Mouse (Mus musculus) gastrocnemius, adult 2 months (tissue): ENCODE results near the gene Mtmr6. TPM values are rescaled to one million over a fixed set of nuclear protein-coding genes. Genes with fewer than 3 reads are reported as not detected.
"Not testable (repeated sequence)": the region's sequence is repeated elsewhere in the genome, so short reads cannot be mapped to it uniquely, and the experiment has no call there.

Source experiments
- DNase-seq: peaks from one replicate; pipeline ENCODE4 v3.0.0; 2022
- H3K27ac ChIP-seq: fragments of 200-600 bp; 2 replicates; pipeline ENCODE4 v1.8.1; 2022; ENCODE audit warnings: mild to moderate bottlenecking
- H3K4me3 ChIP-seq: fragments of 200-600 bp; 2 replicates; pipeline ENCODE4 v1.8.1; 2022; ENCODE audit warnings: mild to moderate bottlenecking, moderate library complexity
- CTCF ChIP-seq: fragments of 200-600 bp; IDR thresholded peaks from 2 replicates; pipeline ENCODE4 v1.8.1; 2022; ENCODE audit warnings: antibody characterized with exemption, mild to moderate bottlenecking, moderate library complexity
- intact Hi-C: fragments of 180-260 bp; cut with DNase I; formaldehyde crosslinking; loops from one replicate; pipeline ENCODE4 v1.15.1; 2025
- microRNA-seq: library from miRNA; unstranded; fragments of <30 nt; microRNA quantifications from one replicate; pipeline ENCODE4 v1.2.0, GENCODE M21; 2021
- total RNA-seq, 2 experiments: library from RNA; stranded (reverse); gene quantifications; 2 replicates each; pipeline ENCODE4 v1.2.3; 2021

Mtmr6 gene
- total RNA-seq, 2 experiments from 2014 or later, result 43.7 to 46.3 TPM

DNA sequence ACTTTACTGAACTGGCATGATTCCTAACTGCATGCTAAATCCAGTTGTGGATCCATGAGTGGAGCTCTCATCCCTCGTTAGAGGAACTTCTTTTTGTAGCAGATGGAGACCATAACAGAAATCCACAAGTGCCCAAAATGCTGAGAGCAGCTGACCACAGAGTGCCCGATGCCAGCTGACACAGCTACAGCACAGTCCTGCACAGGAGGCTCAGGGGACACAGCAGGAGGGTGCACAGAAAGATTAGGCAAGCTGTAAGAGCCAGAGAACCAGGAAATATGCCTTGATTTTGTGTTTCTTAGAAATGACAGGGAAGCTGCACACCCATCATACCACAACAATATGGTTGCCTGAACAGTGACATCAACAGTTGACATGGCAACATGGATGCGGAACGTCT, 37.4 kb downstream of the Mtmr6 start:
- TF ChIP-seq CTCF, result no peak
- H3K27ac ChIP-seq, result no peak overlapping the region
- intact Hi-C loops, result no loop called here
- no peak for DNase-seq
- H3K4me3 ChIP-seq, result no peak overlapping the region

DNA sequence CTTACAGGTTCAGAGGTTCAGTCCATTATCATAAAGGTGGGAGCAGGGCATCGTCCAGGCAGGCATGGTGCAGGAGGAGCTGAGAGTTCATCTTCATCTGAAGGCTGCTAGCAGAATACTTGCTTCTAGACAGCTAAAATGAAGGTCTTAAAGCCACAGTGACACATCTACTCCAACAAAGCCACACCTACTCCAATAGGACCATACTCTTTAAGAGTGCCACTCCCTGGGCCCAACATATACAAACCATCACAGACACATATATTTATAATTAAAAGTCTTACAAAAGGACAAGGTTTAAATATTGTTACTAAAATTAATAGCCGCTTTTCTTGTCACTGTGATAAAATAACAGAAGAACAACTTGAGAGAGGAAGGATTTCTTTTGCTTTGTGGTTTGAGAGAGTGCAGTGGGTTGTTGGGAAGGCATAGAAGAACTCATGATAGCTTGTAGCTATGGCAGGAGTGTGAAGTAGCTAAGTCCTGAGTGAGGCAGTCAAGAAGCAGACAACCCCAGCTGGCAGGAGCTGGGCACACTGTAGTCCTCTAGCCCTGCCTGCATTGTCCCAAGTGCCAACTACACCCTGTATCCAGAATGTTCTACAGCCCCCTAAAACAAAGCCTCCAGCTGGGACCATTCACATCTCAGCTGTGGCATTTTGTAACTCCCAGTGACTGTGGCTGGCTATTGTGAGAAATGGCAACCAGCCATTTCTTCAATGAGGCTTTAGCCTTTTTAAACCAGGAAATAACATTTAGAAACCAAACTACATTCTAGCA, 39.6 kb downstream of the Mtmr6 start:
- DNase-seq, result no peak
- no peak for TF ChIP-seq CTCF
- Histone ChIP-seq H3K4me3 (no peak overlapping the region), H3K27ac (no peak overlapping the region)
- intact Hi-C loops, result no loop called here

DNA sequence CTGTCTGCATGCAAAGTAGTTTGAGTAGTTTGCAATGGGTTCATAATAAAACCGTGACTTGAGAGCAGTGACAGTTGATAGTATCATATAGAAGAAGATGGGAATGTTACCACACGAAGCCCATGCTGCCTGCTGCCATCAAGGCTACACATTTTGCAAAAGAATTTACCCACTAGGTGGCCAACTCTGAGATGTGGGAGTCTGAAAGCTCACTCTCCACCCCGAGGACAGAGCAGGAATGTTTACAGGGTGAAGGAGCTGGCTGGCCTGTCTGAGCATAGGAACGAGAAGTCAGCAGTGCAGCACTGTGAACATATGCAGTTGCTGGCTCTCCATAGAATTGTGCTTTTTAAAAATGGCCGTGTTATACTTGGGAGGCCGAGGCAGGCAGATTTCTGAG, 43.1 kb downstream of the Mtmr6 start:
- no peak for TF ChIP-seq CTCF
- intact Hi-C loops, result no loop called here
- H3K27ac ChIP-seq, result no peak overlapping the region
- DNase-seq, result no peak
- no peak overlapping the region for H3K4me3 ChIP-seq

DNA sequence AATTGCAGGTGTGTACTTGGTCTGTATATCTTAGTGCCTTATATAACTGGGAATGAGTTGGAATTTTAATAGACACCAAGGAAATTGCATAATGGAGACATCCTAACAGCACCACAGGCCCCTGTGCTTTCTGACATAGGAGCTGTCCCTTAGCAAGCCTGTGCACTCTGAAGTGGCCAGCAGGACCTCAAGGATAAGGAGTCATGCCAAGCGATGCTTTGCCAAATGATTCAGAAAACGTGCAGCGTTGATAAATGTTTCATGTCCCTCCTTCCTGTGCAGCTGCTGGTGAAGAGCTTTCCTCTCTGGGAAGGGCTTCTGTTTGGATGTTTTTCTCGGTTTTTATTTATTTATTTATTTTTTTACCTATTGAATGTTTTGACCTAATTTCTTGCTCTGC, 45.7 kb downstream of the Mtmr6 start:
- H3K4me3 ChIP-seq, result no peak overlapping the region
- TF ChIP-seq CTCF, result no peak
- intact Hi-C loops, result no loop called here
- no peak for DNase-seq
- H3K27ac ChIP-seq, result no peak overlapping the region

DNA sequence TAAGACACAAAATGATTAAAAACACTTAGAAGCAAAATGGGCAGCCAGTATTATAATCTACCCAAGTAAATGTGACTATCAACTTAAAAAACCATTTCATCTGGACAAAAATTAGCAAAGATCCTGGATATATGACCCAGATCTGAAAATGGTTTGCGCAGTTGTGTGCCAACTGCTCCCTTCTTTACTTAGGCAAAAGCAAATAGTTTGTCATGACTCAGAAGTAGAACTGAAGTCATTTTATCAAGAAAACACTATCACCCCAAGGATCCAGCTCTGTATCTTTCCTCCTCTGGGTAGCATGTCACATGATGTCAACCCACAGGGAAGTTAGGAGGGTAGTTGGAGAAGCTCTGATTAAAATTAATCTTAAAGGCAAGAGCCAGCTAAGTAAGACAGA, 54.2 kb downstream of the Mtmr6 start:
- intact Hi-C loops, result no loop called here
- H3K27ac ChIP-seq, result no peak overlapping the region
- no peak overlapping the region for H3K4me3 ChIP-seq
- DNase-seq, result no peak
- TF ChIP-seq CTCF, result no peak

DNA sequence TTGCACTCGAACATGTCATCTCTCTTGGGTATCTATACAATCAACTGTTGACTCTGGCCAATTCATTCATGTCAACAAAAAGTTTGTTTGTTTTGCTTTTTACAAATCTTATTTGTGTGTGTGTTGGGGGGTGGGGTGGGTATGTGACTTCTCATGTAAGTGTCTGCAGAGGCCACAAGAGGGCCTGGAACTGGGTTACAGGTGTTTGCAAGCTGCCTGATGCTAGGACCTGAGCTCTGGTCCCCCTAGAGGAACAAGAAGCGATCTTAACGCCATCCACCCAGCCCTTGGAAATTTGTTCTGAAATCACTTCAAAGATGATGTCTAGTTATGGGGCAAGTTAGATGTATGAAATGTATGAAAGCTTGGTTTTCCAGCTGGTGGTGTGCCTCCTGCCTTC, 55.8 kb downstream of the Mtmr6 start:
- no peak overlapping the region for H3K27ac ChIP-seq
- intact Hi-C loops, result no loop called here
- DNase-seq, result no peak
- no peak for TF ChIP-seq CTCF
- no peak overlapping the region for H3K4me3 ChIP-seq

DNA sequence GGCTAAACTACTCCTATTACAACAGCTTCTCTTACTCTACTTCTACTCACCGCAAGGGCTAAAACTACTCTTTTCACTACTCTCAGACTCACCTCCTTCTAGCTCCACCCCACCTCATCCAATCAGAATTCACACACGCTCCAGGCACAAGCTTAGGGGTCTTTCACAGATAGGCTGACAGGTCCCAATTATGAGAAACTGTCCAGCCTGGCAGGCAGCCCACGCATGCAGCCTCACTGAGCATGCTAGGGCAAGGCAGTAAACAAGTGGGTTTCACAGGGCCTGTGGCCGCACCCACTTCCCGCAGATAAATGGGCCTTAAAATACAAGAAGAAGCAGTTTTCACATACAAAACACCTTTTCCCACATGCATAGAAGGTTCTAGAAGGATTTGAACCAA, 75.0 kb downstream of the Mtmr6 start:
- intact Hi-C loops, result not testable (repeated sequence)

DNA sequence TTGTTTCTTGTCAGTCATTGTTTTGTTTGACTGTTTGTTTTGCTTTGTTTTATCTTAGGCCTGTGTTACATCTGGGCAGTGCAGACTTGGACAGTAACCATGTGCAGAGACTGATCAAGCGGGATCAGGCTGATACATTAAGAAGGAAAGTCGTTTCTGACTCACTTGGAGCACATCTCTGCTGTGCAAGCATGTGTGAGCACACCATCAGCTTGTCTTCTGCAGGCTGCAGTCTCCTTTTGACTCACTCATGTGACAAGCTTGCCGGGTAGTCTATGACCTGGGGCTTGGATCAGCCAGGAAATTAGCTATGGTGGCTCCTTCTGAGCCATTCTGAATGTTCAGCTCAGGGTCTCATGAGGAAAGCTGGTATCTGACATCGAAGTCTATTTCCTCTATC, 75.5 kb downstream of the Mtmr6 start:
- TF ChIP-seq CTCF, result no peak
- Histone ChIP-seq H3K27ac (no peak overlapping the region), H3K4me3 (no peak overlapping the region)
- no peak for DNase-seq
- intact Hi-C loops, result no loop called here

More for the DNA sequence above, 75.0 kb downstream of the Mtmr6 start:
- not testable (repeated sequence) for H3K4me3 ChIP-seq, DNase-seq, H3K27ac ChIP-seq

DNA sequence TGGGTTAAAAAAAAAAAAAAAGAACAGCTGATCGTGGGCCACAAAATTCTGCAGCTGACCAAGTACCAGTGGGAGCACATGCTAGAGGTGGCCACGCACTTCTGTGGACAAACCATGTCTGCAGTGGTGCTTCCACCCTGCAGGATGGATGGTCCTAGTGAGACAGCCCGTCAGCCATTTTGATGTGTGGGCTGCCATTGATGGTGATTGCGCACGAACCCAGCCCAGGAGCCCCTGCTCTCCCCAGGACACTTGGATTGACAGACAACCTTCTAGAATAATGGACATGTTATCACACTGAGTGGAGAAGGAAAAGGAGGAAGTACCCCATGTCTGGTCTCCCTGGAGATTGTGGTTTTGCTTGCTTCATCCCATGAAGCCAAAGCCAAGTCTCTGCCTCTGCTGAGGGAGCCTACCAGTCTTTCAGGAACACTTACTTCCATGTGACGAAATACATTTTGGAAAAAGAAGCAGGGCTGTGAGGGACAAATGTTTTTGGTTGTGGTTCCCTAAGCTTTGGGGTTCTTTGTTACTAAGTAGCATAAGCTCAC, 80.4 kb downstream of the Mtmr6 start:
- DNase-seq, result no peak
- Histone ChIP-seq H3K4me3 (no peak overlapping the region), H3K27ac (no peak overlapping the region)
- TF ChIP-seq CTCF, result no peak
- intact Hi-C loops, result no loop called here

Small RNAs within 50 kb of the gene (microRNA-seq; reads per million reads assigned to microRNA genes)
- gene Mir719, result not detected

Other genes starting within 250 kb of the Mtmr6 start
- under 1 TPM; 0.50 to 0.71 TPM for gene Atp8a2, start 68.0 kb upstream of the Mtmr6 start, total RNA-seq
- not detected for gene Nupl1, start 13.8 kb upstream of the Mtmr6 start, total RNA-seq
- gene Gm49336, start 13.7 kb upstream of the Mtmr6 start, total RNA-seq, result 10 to 100 TPM; 32.9 to 34.3 TPM
- under 1 TPM in 1 of 2 experiments, not detected in 1; 0.03 TPM for gene Amer2, start 108.0 kb downstream of the Mtmr6 start, total RNA-seq